Mouse (Mus musculus) forebrain, postnatal 0 days (tissue): ENCODE data around the gene Tmem203. TPM values are rescaled to one million over a fixed set of nuclear protein-coding genes. Genes with fewer than 3 reads are reported as not detected.
A peak's percentile ranks its signal among the peaks of the same experiment; 100 is the strongest.

Experiments
- ATAC-seq: fragments of 200-750 bp; cut with Nextera tagmentation; 2 replicates; pipeline ENCODE4 v1.8.0; 2017; ENCODE audit warnings: mild to moderate bottlenecking, moderate library complexity
- DNase-seq: peaks from one replicate; pipeline ENCODE4 v3.0.0-alpha.2; 2015
- H3K27ac ChIP-seq: fragments of 300-500 bp; sonication (generic); 2 replicates; pipeline ENCODE4 v1.5.1; 2014; ENCODE audit warnings: low read depth, mild to moderate bottlenecking, antibody characterized with exemption, low read length, moderate library complexity, mixed read lengths
- H3K27me3 ChIP-seq: fragments of 300-500 bp; sonication (generic); 2 replicates; pipeline ENCODE4 v1.6.1; 2014; ENCODE audit warnings: mild to moderate bottlenecking, low read length, mixed read lengths; ENCODE audit not compliant: insufficient read depth
- H3K36me3 ChIP-seq: fragments of 300-500 bp; sonication (generic); 2 replicates; pipeline ENCODE4 v1.6.1; 2014; ENCODE audit warnings: mild to moderate bottlenecking, moderate library complexity; ENCODE audit not compliant: insufficient read depth
- H3K4me1 ChIP-seq: fragments of 300-500 bp; sonication (generic); 2 replicates; pipeline ENCODE4 v1.6.1; 2014; ENCODE audit warnings: antibody characterized with exemption; ENCODE audit not compliant: insufficient read depth
- H3K4me2 ChIP-seq: fragments of 300-500 bp; sonication (generic); 2 replicates; pipeline ENCODE4 v1.6.1; 2014; ENCODE audit warnings: low read depth, mild to moderate bottlenecking, moderate library complexity
- H3K4me3 ChIP-seq: fragments of 300-500 bp; sonication (generic); 2 replicates; pipeline ENCODE4 v1.5.1; 2014; ENCODE audit warnings: low read depth, low read length, mixed read lengths
- H3K9ac ChIP-seq: fragments of 300-500 bp; sonication (generic); 2 replicates; pipeline ENCODE4 v1.6.1; 2014; ENCODE audit warnings: mild to moderate bottlenecking
- H3K9me3 ChIP-seq: fragments of 300-500 bp; sonication (generic); 2 replicates; pipeline ENCODE4 v1.6.1; 2016; ENCODE audit warnings: low read length
- CTCF ChIP-seq: sonication (generic); IDR thresholded peaks from 2 replicates; pipeline ENCODE4 v1.5.1; 2016; ENCODE audit warnings: antibody characterized with exemption, control low read depth, low read depth
- WGBS: fragments of 180-500 bp; shearing (Covaris S2); extraction: QIAGEN DNeasy Blood & Tissue Kit; methylation state at CpG from one replicate; pipeline ENCODE4 v1.1.7; 2014; 5-methylcytosine and 5-hydroxymethylcytosine counted together
- polyA plus RNA-seq: library from polyadenylated mRNA; unstranded; fragments of >200 nt; fragmentation: Nextera tagmentation; extraction: Ambion mirVana; gene quantifications from 2 replicates; pipeline ENCODE4 v1.2.1, GENCODE M21; 2015
- total RNA-seq: library from RNA; depleted of rRNA; stranded (reverse); fragments of >200 nt; gene quantifications from 2 replicates; pipeline ENCODE4 v1.2.3, GENCODE M21; 2014

Gene Tmem203
- total and polyA plus RNA-seq, 2 experiments from 2014 or later: 22.7 to 42.5 TPM

GRCm38 (mm10) chr2:25262291-25262767 lies 7.1 kb downstream of the Tmem203 start, which contains the start of gene Tprn:
Gene Tprn, plus strand, starts transcription at chr2:25262618.
- H3K9ac ChIP-seq: peak within 1 kb of the TSS; percentile 66
- H3K9me3 ChIP-seq: no peaks in the 10 kb centered on the region
- no peak; the same call in 1 of the 2 replicates for TF ChIP-seq CTCF
- ATAC-seq: peak; percentile 99
- peak within 1 kb of the TSS; percentile 91 for H3K4me2 ChIP-seq
- peak; percentile 95 for DNase-seq
- WGBS: under 1% methylated on average over 37 of the region's 39 CpGs
- no peaks in the 10 kb centered on the region for H3K36me3 ChIP-seq
- no peaks in the 10 kb centered on the region for H3K27me3 ChIP-seq
- H3K4me3 ChIP-seq: peak within 1 kb of the TSS; percentile 76
- H3K4me1 ChIP-seq: peaks cover 33% of the 10 kb centered on the region
- peak within 1 kb of the TSS; percentile 54 for H3K27ac ChIP-seq

- 3% methylated on average over 82 of the region's 82 CpGs for whole genome bisulfite sequencing
- Histone ChIP-seq H3K4me1 (peaks cover 33% of the 10 kb centered on the region), H3K36me3 (peaks cover 2% of the 10 kb centered on the region; the same call in 1 of the 2 replicates), H3K27ac (peak overlapping the region; percentile 54; the same call in 1 of the 2 replicates), H3K4me3 (peak overlapping the region; percentile 76), H3K27me3 (no peaks in the 10 kb centered on the region), H3K9me3 (no peaks in the 10 kb centered on the region), H3K4me2 (peak overlapping the region; percentile 91), H3K9ac (peak overlapping the region; percentile 66)
- no peak; the same call in 1 of the 2 replicates for TF ChIP-seq CTCF
- ATAC-seq (peak; percentile 11), DNase-seq (peak; percentile 56)
Observed at GRCm38 (mm10) chr2:25262795-25263622, 7.8 kb downstream of the Tmem203 start.

- no peak overlapping the region for H3K27ac ChIP-seq
- peak overlapping the region; percentile 91 for H3K4me2 ChIP-seq
Observed at GRCm38 (mm10) chr2:25263623-25264285, 8.5 kb downstream of the Tmem203 start.

GRCm38 (mm10) chr2:25264286-25264660 lies 9.0 kb downstream of the Tmem203 start:
- Histone ChIP-seq H3K4me1 (peaks cover 33% of the 10 kb centered on the region), H3K9ac (no peak overlapping the region; the same call in 1 of the 2 replicates), H3K27ac (no peak overlapping the region), H3K4me3 (no peak overlapping the region), H3K9me3 (no peaks in the 10 kb centered on the region), H3K4me2 (peak overlapping the region; percentile 91), H3K27me3 (no peaks in the 10 kb centered on the region), H3K36me3 (peaks cover 9% of the 10 kb centered on the region)
- no peak for ATAC-seq
- no peak for DNase-seq
- no peak for TF ChIP-seq CTCF
- WGBS: 82% methylated on average over 5 of the region's 5 CpGs

More at GRCm38 (mm10) chr2:25263623-25264285, 8.5 kb downstream of the Tmem203 start:
- ATAC-seq (no peak), DNase-seq (no peak)
- no peaks in the 10 kb centered on the region for H3K9me3 ChIP-seq
- H3K27me3 ChIP-seq: no peaks in the 10 kb centered on the region
- peaks cover 4% of the 10 kb centered on the region; the same call in 1 of the 2 replicates for H3K36me3 ChIP-seq
- peak overlapping the region; percentile 66 for H3K9ac ChIP-seq
- peaks cover 33% of the 10 kb centered on the region for H3K4me1 ChIP-seq
- peak overlapping the region; percentile 76 for H3K4me3 ChIP-seq
- no peak for TF ChIP-seq CTCF
- WGBS: 21% methylated on average over 12 of the region's 12 CpGs

DNA sequence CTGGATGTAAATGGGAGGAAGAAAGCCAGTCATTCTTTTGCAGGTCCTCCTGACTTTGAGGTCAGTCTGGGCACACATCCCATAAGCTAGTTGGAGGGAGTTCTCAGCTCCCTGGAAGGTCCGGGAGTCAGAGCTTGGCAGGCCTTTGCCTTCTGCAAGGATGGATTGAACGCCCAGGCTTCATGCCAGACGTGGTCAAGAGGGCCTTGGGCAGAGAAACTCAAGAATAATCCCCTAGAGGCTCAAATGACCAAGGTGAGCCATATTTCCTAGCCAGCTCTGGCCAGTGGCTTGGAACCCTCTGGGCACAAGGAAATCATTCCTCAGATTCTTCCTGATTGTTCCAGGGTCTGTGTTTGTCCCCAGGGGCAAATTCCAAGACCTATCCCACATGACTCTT lies 9.6 kb downstream of the Tmem203 start:
- ATAC-seq: no peak

GRCm38 (mm10) chr2:25265897-25266656 lies 10.8 kb downstream of the Tmem203 start:
- no peak for TF ChIP-seq CTCF
- Histone ChIP-seq H3K27ac (peak overlapping the region; percentile 16; the same call in 1 of the 2 replicates), H3K27me3 (no peaks in the 10 kb centered on the region), H3K9me3 (no peaks in the 10 kb centered on the region), H3K4me3 (0 out of 2 replicates have a peak overlapping the region, but pooled peaks have one; percentile 5), H3K9ac (peak overlapping the region; percentile 35), H3K4me2 (peak overlapping the region; percentile 35), H3K4me1 (peaks cover 36% of the 10 kb centered on the region), H3K36me3 (peaks cover 25% of the 10 kb centered on the region)
- 51% methylated on average over 6 of the region's 6 CpGs for WGBS
- DNase-seq (no peak), ATAC-seq (no peak)

More for the DNA sequence above, 9.6 kb downstream of the Tmem203 start:
- Histone ChIP-seq H3K4me2 (peak overlapping the region; percentile 91), H3K4me3 (no peak overlapping the region), H3K9me3 (no peaks in the 10 kb centered on the region), H3K9ac (no peak overlapping the region; the same call in 1 of the 2 replicates), H3K36me3 (peaks cover 13% of the 10 kb centered on the region), H3K4me1 (peaks cover 33% of the 10 kb centered on the region), H3K27ac (no peak overlapping the region), H3K27me3 (no peaks in the 10 kb centered on the region)
- no peak for DNase-seq
- TF ChIP-seq CTCF: no peak
- 51% methylated on average over 3 of the region's 3 CpGs for WGBS
